Mouse (Mus musculus) hindbrain, embryonic 16.5 days (tissue): ENCODE data around the gene Dapk2. TPM values are rescaled to one million over a fixed set of nuclear protein-coding genes. Genes with fewer than 3 reads are reported as not detected.

Experiments used
- ATAC-seq: fragments of 200-750 bp; cut with Nextera tagmentation; 2 replicates; pipeline ENCODE4 v1.8.0; 2017; ENCODE audit warnings: moderate TSS enrichment, moderate library complexity
- H3K27ac ChIP-seq: fragments of 300-500 bp; sonication (generic); 2 replicates; pipeline ENCODE4 v1.5.1; 2014; ENCODE audit warnings: low read depth, mild to moderate bottlenecking, control low read depth, low read length, moderate library complexity
- H3K27me3 ChIP-seq: fragments of 300-500 bp; sonication (generic); replicated peaks from 2 replicates; pipeline ENCODE4 v1.6.1; 2014; ENCODE audit warnings: low read length; ENCODE audit not compliant: control insufficient read depth, insufficient read depth
- H3K36me3 ChIP-seq: fragments of 300-500 bp; sonication (generic); 2 replicates; pipeline ENCODE4 v1.6.1; 2014; ENCODE audit warnings: mild to moderate bottlenecking, low read length, moderate library complexity, mixed read lengths; ENCODE audit not compliant: control insufficient read depth, insufficient read depth
- H3K4me1 ChIP-seq: fragments of 300-500 bp; sonication (generic); 2 replicates; pipeline ENCODE4 v1.6.1; 2014; ENCODE audit warnings: low read depth, low read length; ENCODE audit not compliant: control insufficient read depth, insufficient read depth
- H3K4me2 ChIP-seq: fragments of 300-500 bp; sonication (generic); 2 replicates; pipeline ENCODE4 v1.6.1; 2014; ENCODE audit warnings: mild to moderate bottlenecking, low read length, control low read depth, moderate library complexity
- H3K4me3 ChIP-seq: fragments of 300-500 bp; sonication (generic); 2 replicates; pipeline ENCODE4 v1.5.1; 2014; ENCODE audit warnings: mild to moderate bottlenecking, low read length, control low read depth, moderate library complexity
- H3K9ac ChIP-seq: fragments of 300-500 bp; sonication (generic); 2 replicates; pipeline ENCODE4 v1.6.1; 2014; ENCODE audit warnings: low read depth, mild to moderate bottlenecking, control low read depth, low read length, moderate library complexity
- H3K9me3 ChIP-seq: fragments of 300-500 bp; sonication (generic); 2 replicates; pipeline ENCODE4 v1.6.1; 2014; ENCODE audit warnings: mild to moderate bottlenecking, low read length, moderate library complexity; ENCODE audit not compliant: control insufficient read depth
- WGBS: fragments of 180-500 bp; shearing (Covaris S2); extraction: QIAGEN DNeasy Blood & Tissue Kit; methylation state at CpG from one replicate; pipeline ENCODE4 v1.1.7; 2014; 5-methylcytosine and 5-hydroxymethylcytosine counted together
- polyA plus RNA-seq: library from polyadenylated mRNA; unstranded; fragments of >200 nt; fragmentation: Nextera tagmentation; extraction: Ambion mirVana; gene quantifications from 2 replicates; pipeline ENCODE4 v1.2.1, GENCODE M21; 2015

Dapk2 gene
- polyA plus RNA-seq, 1 experiment from 2014 or later, result 0.79 TPM

GRCm38 (mm10) chr9:66131466-66131865 is 26.6 kb upstream of the Dapk2 start:
- no peak overlapping the region for H3K4me3 ChIP-seq
- 91% methylated on average over 2 of the region's 2 CpGs for WGBS
- H3K9ac ChIP-seq, result no peak overlapping the region
- H3K27ac ChIP-seq, result no peak overlapping the region
- no peaks in the 10 kb centered on the region for H3K27me3 ChIP-seq
- ATAC-seq, result no peak
- no peak overlapping the region for H3K4me2 ChIP-seq
- H3K9me3 ChIP-seq, result no peaks in the 10 kb centered on the region
- H3K4me1 ChIP-seq, result peaks cover 8% of the 10 kb centered on the region
- H3K36me3 ChIP-seq, result peaks cover 10% of the 10 kb centered on the region

GRCm38 (mm10) chr9:66135967-66136366 is 22.1 kb upstream of the Dapk2 start:
- WGBS, result 39% methylated on average over 4 of the region's 4 CpGs
- Histone ChIP-seq H3K4me2 (no peak overlapping the region), H3K9ac (no peak overlapping the region), H3K9me3 (no peaks in the 10 kb centered on the region), H3K4me3 (no peak overlapping the region), H3K27me3 (no peaks in the 10 kb centered on the region), H3K4me1 (no peaks in the 10 kb centered on the region), H3K27ac (no peak overlapping the region), H3K36me3 (peaks cover 27% of the 10 kb centered on the region)
- ATAC-seq, result no peak

- no peaks in the 10 kb centered on the region for H3K9me3 ChIP-seq
- H3K36me3 ChIP-seq, result peaks cover 27% of the 10 kb centered on the region
- no peaks in the 10 kb centered on the region for H3K27me3 ChIP-seq
- H3K4me2 ChIP-seq, result no peak overlapping the region
- no peaks in the 10 kb centered on the region for H3K4me1 ChIP-seq
- 91% methylated on average over 7 of the region's 7 CpGs for WGBS
- no peak overlapping the region for H3K4me3 ChIP-seq
- no peak for ATAC-seq
- no peak overlapping the region for H3K9ac ChIP-seq
- no peak overlapping the region for H3K27ac ChIP-seq
Measured at GRCm38 (mm10) chr9:66138193-66138592, 19.8 kb upstream of the Dapk2 start.

- Histone ChIP-seq H3K27me3 (no peaks in the 10 kb centered on the region), H3K9me3 (no peaks in the 10 kb centered on the region), H3K4me2 (no peak overlapping the region), H3K9ac (no peak overlapping the region), H3K4me1 (no peaks in the 10 kb centered on the region), H3K36me3 (peaks cover 17% of the 10 kb centered on the region), H3K4me3 (no peak overlapping the region), H3K27ac (no peak overlapping the region)
- WGBS, result 75% methylated on average over 1 of the region's 1 CpGs
- ATAC-seq, result no peak
Measured at GRCm38 (mm10) chr9:66142265-66142664, 15.8 kb upstream of the Dapk2 start.

- Histone ChIP-seq H3K4me1 (no peaks in the 10 kb centered on the region), H3K27ac (no peak overlapping the region), H3K9me3 (no peaks in the 10 kb centered on the region), H3K4me3 (no peak overlapping the region), H3K36me3 (peaks cover 11% of the 10 kb centered on the region), H3K9ac (no peak overlapping the region), H3K27me3 (no peaks in the 10 kb centered on the region), H3K4me2 (no peak overlapping the region)
- ATAC-seq, result peak; percentile 72; the same call in 1 of the 2 replicates
- 6% methylated on average over 6 of the region's 6 CpGs for WGBS
Measured at GRCm38 (mm10) chr9:66144248-66144647, 13.8 kb upstream of the Dapk2 start.

GRCm38 (mm10) chr9:66146141-66146540 is 11.9 kb upstream of the Dapk2 start:
- no peaks in the 10 kb centered on the region for H3K27me3 ChIP-seq
- no peak for ATAC-seq
- H3K36me3 ChIP-seq, result no peaks in the 10 kb centered on the region
- H3K9me3 ChIP-seq, result no peaks in the 10 kb centered on the region
- no peak overlapping the region for H3K4me3 ChIP-seq
- no peak overlapping the region for H3K9ac ChIP-seq
- no peaks in the 10 kb centered on the region for H3K4me1 ChIP-seq
- H3K27ac ChIP-seq, result no peak overlapping the region
- no peak overlapping the region for H3K4me2 ChIP-seq

GRCm38 (mm10) chr9:66152011-66152410 is 6.0 kb upstream of the Dapk2 start:
- no peak for ATAC-seq
- Histone ChIP-seq H3K4me3 (no peak overlapping the region), H3K9ac (no peak overlapping the region), H3K27me3 (peaks cover 3% of the 10 kb centered on the region), H3K9me3 (no peaks in the 10 kb centered on the region), H3K4me2 (no peak overlapping the region), H3K27ac (no peak overlapping the region), H3K36me3 (no peaks in the 10 kb centered on the region), H3K4me1 (no peaks in the 10 kb centered on the region)
- 68% methylated on average over 9 of the region's 9 CpGs for WGBS

- Histone ChIP-seq H3K9me3 (no peaks in the 10 kb centered on the region), H3K27ac (no peak overlapping the region), H3K9ac (no peak overlapping the region), H3K36me3 (no peaks in the 10 kb centered on the region), H3K27me3 (peaks cover 11% of the 10 kb centered on the region), H3K4me2 (no peak overlapping the region), H3K4me1 (no peaks in the 10 kb centered on the region; the same call in 1 of the 2 replicates), H3K4me3 (no peak overlapping the region)
- 89% methylated on average over 6 of the region's 6 CpGs for WGBS
- no peak for ATAC-seq
Measured at GRCm38 (mm10) chr9:66153594-66153993, 4.4 kb upstream of the Dapk2 start.

GRCm38 (mm10) chr9:66154013-66154412 is 4.0 kb upstream of the Dapk2 start:
- 97% methylated on average over 9 of the region's 9 CpGs for WGBS
- Histone ChIP-seq H3K4me2 (no peak overlapping the region), H3K27me3 (peaks cover 11% of the 10 kb centered on the region), H3K4me3 (no peak overlapping the region), H3K27ac (no peak overlapping the region), H3K9me3 (no peaks in the 10 kb centered on the region), H3K4me1 (no peaks in the 10 kb centered on the region; the same call in 1 of the 2 replicates), H3K9ac (no peak overlapping the region), H3K36me3 (no peaks in the 10 kb centered on the region)
- no peak for ATAC-seq

- Histone ChIP-seq H3K9me3 (no peaks in the 10 kb centered on the region), H3K4me2 (no peak overlapping the region), H3K4me1 (no peaks in the 10 kb centered on the region; the same call in 1 of the 2 replicates), H3K9ac (no peak overlapping the region), H3K27ac (no peak overlapping the region), H3K4me3 (no peak overlapping the region), H3K27me3 (peaks cover 13% of the 10 kb centered on the region), H3K36me3 (no peaks in the 10 kb centered on the region)
- no peak for ATAC-seq
- 83% methylated on average over 1 of the region's 1 CpGs for WGBS
Measured at GRCm38 (mm10) chr9:66155534-66155933, 2.5 kb upstream of the Dapk2 start.
